In genomic region chr6:113517434-113518080, GRCm38 (mm10) we compare ENCODE assay signal across 24 mouse cellular contexts. TPM values are rescaled to one million over a fixed set of nuclear protein-coding genes. Genes with fewer than 3 reads are reported as not detected.
A peak's percentile ranks its signal among the peaks of the same experiment; 100 is the strongest.
DNase-seq lines count a peak whose midpoint lies in the region; ATAC-seq and TF ChIP-seq lines count a peak whose summit lies in the region.
"Had no signal": no experiment of that assay in that cellular context is flagged by ENCODE, and none has a peak within 500 bp of the region (broad histone marks: within the 10 kb centered on the region; RNA-seq: fewer than 3 reads in every experiment).

No protein-coding gene starts in this region.

- no peak for TF ChIP-seq POLR2A in myocyte (IDR thresholded peaks at IDR 0.05; ENCODE audit: insufficient read length, low read depth)

- no peak for ATAC-seq in heart, postnatal 0 days (ENCODE audit: insufficient read depth, low read depth)
- ATAC-seq in heart, embryonic 12.5 days (ENCODE audit: insufficient number of reproducible peaks, low FRiP score): no peak
- ATAC-seq in common myeloid progenitor, adult 5-6 weeks (replicated peaks; ENCODE audit: low read depth, poor library complexity, severe bottlenecking): peak; percentile 90
- ATAC-seq in midbrain, embryonic 16.5 days: no peak
- ATAC-seq: activated CD4-positive, CD25-positive, alpha-beta regulatory T cell, adult 4 months; forebrain, embryonic 14.5 days; lung, postnatal 0 days; Patski had no signal

- H3K27ac ChIP-seq in heart, postnatal 0 days (ENCODE audit: low read depth): peak overlapping the region; percentile 43; the same call in 1 of the 2 replicates
- H3K27ac ChIP-seq in heart, embryonic 12.5 days (ENCODE audit: poor library complexity, severe bottlenecking): no peak overlapping the region
- no peak overlapping the region for H3K27ac ChIP-seq in midbrain, embryonic 16.5 days (ENCODE audit: low read length)
- H3K27ac ChIP-seq: hindbrain, embryonic 13.5 days; layer of hippocampus, adult 2 months; liver, embryonic 13.5 days; neural tube, embryonic 13.5 days; stomach, embryonic 15.5 days had no signal

- no peaks in the 10 kb centered on the region for H3K9me3 ChIP-seq in heart, postnatal 0 days (replicated peaks; ENCODE audit: control insufficient read depth, low read length)
- peaks cover 8% of the 10 kb centered on the region; the same call in 1 of the 2 replicates for H3K9me3 ChIP-seq in heart, embryonic 12.5 days (replicated peaks)
- no peaks in the 10 kb centered on the region for H3K9me3 ChIP-seq in midbrain, embryonic 16.5 days (replicated peaks; ENCODE audit: control insufficient read depth, low read length, poor library complexity, severe bottlenecking)
- H3K9me3 ChIP-seq: hindbrain, embryonic 13.5 days; liver, embryonic 13.5 days; neural tube, embryonic 13.5 days; stomach, embryonic 15.5 days had no signal

- DNase-seq in heart, postnatal 0 days (ENCODE audit: low spot score): no peak
- DNase-seq in thymus, postnatal 25 days: peak; percentile 55
- DNase-seq in layer of hippocampus, adult 11-12 months (ENCODE audit: low spot score): no peak
- DNase-seq in layer of hippocampus, adult 9-10 months (ENCODE audit: low spot score): no peak
- DNase-seq: adrenal gland, postnatal 14 days; cerebellum, adult 9-11 months; heart, postnatal 10 days; left cerebral cortex, postnatal 4 days; liver, embryonic 13.5 days; right cerebral cortex, postnatal 4 days had no signal

- no peaks in the 10 kb centered on the region for H3K79me2 ChIP-seq in myocyte (ENCODE audit: control insufficient read depth, insufficient read depth)

- peaks cover 94% of the 10 kb centered on the region for H3K36me3 ChIP-seq in heart, postnatal 0 days (replicated peaks; ENCODE audit: control insufficient read depth, insufficient read depth, low read length)
- peaks cover 97% of the 10 kb centered on the region for H3K36me3 ChIP-seq in heart, embryonic 12.5 days
- peaks cover 67% of the 10 kb centered on the region for H3K36me3 ChIP-seq in myocyte (ENCODE audit: control insufficient read depth, insufficient read depth)
- H3K36me3 ChIP-seq in midbrain, embryonic 16.5 days (ENCODE audit: control insufficient read depth, insufficient read depth, low read length): peaks cover 69% of the 10 kb centered on the region

- WGBS in heart, postnatal 0 days: 83% methylated on average over 8 of the region's 8 CpGs
- WGBS in heart, embryonic 12.5 days: 93% methylated on average over 8 of the region's 8 CpGs
- WGBS in midbrain, embryonic 16.5 days: 93% methylated on average over 8 of the region's 8 CpGs

- TF ChIP-seq EP300 in heart, postnatal 0 days (IDR thresholded peaks at IDR 0.05; ENCODE audit: low read depth): no peak

- no peaks in the 10 kb centered on the region for H3K27me3 ChIP-seq in heart, postnatal 0 days (ENCODE audit: control insufficient read depth, insufficient read depth, low read length)
- no peaks in the 10 kb centered on the region for H3K27me3 ChIP-seq in heart, embryonic 12.5 days (replicated peaks)
- no peaks in the 10 kb centered on the region for H3K27me3 ChIP-seq in myocyte (ENCODE audit: control insufficient read depth, insufficient read depth, insufficient read length)
- no peaks in the 10 kb centered on the region for H3K27me3 ChIP-seq in midbrain, embryonic 16.5 days (ENCODE audit: control insufficient read depth, insufficient read depth, low read depth, low read length)
- H3K27me3 ChIP-seq: hindbrain, embryonic 13.5 days; liver, embryonic 13.5 days; neural tube, embryonic 13.5 days; Patski; stomach, embryonic 15.5 days had no signal

- H3K4me2 ChIP-seq in heart, postnatal 0 days (ENCODE audit: low read depth, low read length): no peak overlapping the region
- H3K4me2 ChIP-seq in heart, embryonic 12.5 days: no peak overlapping the region
- no peak overlapping the region for H3K4me2 ChIP-seq in myocyte (ENCODE audit: low read depth)
- no peak overlapping the region for H3K4me2 ChIP-seq in midbrain, embryonic 16.5 days (ENCODE audit: low read length)
- H3K4me2 ChIP-seq: hindbrain, embryonic 13.5 days; liver, embryonic 13.5 days; neural tube, embryonic 13.5 days; stomach, embryonic 15.5 days had no signal

- H3K4me3 ChIP-seq in heart, postnatal 0 days (ENCODE audit: low read depth, low read length): no peak overlapping the region
- no peak overlapping the region for H3K4me3 ChIP-seq in heart, embryonic 12.5 days
- no peak overlapping the region for H3K4me3 ChIP-seq in myocyte
- H3K4me3 ChIP-seq in midbrain, embryonic 16.5 days (ENCODE audit: low read depth, low read length): no peak overlapping the region
- H3K4me3 ChIP-seq: hindbrain, embryonic 13.5 days; layer of hippocampus, adult 2 months; liver, embryonic 13.5 days; neural tube, embryonic 13.5 days; stomach, embryonic 15.5 days had no signal

- H3K9ac ChIP-seq in heart, postnatal 0 days (replicated peaks; ENCODE audit: low read depth, low read length): no peak overlapping the region
- no peak overlapping the region for H3K9ac ChIP-seq in heart, embryonic 12.5 days
- H3K9ac ChIP-seq in midbrain, embryonic 16.5 days (ENCODE audit: low read depth, low read length): no peak overlapping the region
- H3K9ac ChIP-seq: hindbrain, embryonic 13.5 days; liver, embryonic 13.5 days; neural tube, embryonic 13.5 days; stomach, embryonic 15.5 days had no signal

- no peaks in the 10 kb centered on the region for H3K4me1 ChIP-seq in heart, postnatal 0 days (ENCODE audit: control insufficient read depth, insufficient read depth)
- no peaks in the 10 kb centered on the region for H3K4me1 ChIP-seq in heart, embryonic 12.5 days (replicated peaks)
- H3K4me1 ChIP-seq in midbrain, embryonic 16.5 days (ENCODE audit: control insufficient read depth, insufficient read depth, low read length): no peaks in the 10 kb centered on the region
- H3K4me1 ChIP-seq: hindbrain, embryonic 13.5 days; neural tube, embryonic 13.5 days; stomach, embryonic 15.5 days had no signal

- no peak for TF ChIP-seq CTCF in heart, postnatal 0 days (IDR thresholded peaks at IDR 0.05; ENCODE audit: low read depth)

- H3ac ChIP-seq in myocyte (ENCODE audit: control insufficient read depth, insufficient read length): no peak overlapping the region

TF ChIP-seq in myocyte, 11 proteins besides CTCF, POLR2A, EP300 and RAD21 (continues in another document):
- no peak for TF ChIP-seq TCF3 (IDR thresholded peaks at IDR 0.05; ENCODE audit: insufficient read length, low read depth)
- no peak for TF ChIP-seq REST (IDR thresholded peaks at IDR 0.05; ENCODE audit: insufficient read depth, insufficient read length)
- TF ChIP-seq SRF (IDR thresholded peaks at IDR 0.05; ENCODE audit: control insufficient read depth, insufficient read length, low read depth): no peak
- peak in 2 of 3 experiments; percentile 50 to 71 for TF ChIP-seq MYOG (IDR thresholded peaks at IDR 0.05; ENCODE audit: control insufficient read depth in 1 of 3, insufficient read depth in 1 of 3, insufficient read length in 2 of 3, low read depth in 2 of 3)
- TF ChIP-seq CEBPB (IDR thresholded peaks at IDR 0.05; ENCODE audit: insufficient read depth, poor library complexity, severe bottlenecking): no peak
- TF ChIP-seq POLR2AphosphoS2 (IDR thresholded peaks at IDR 0.05; ENCODE audit: insufficient read length, low read depth): no peak
- peak in 2 of 3 experiments; percentile 64 to 82 for TF ChIP-seq MYOD1 (IDR thresholded peaks at IDR 0.05; ENCODE audit: control insufficient read depth in 1 of 3, insufficient read length in 2 of 3, low read depth in 2 of 3)
- no peak for TF ChIP-seq MAX (IDR thresholded peaks at IDR 0.05; ENCODE audit: low read depth)

RNA-seq across cellular contexts. Expression of gene Emc3, which starts 13.9 kb away (rescaled TPM):
- 68.9 and 78.3 TPM in 2 replicates for total RNA-seq in heart, postnatal 0 days (2014; rRNA removed; ENCODE audit: low replicate concordance)
- polyA plus RNA-seq in heart, postnatal 0 days (2015; fragmentation: Nextera tagmentation; extraction: Ambion mirVana): 79.4 and 82.9 TPM in 2 replicates
- 86.9 and 89.1 TPM in 2 replicates for polyA plus RNA-seq in heart, embryonic 12.5 days (2016; fragmentation: Nextera tagmentation; extraction: Ambion mirVana)
- 31.3 and 40.9 TPM in 2 replicates for total RNA-seq in common myeloid progenitor, adult 5-6 weeks (2017)
- 86.5 TPM for polyA plus RNA-seq in myocyte (2012; fragmentation: generic; extraction: Trizol)
- polyA plus RNA-seq in midbrain, embryonic 16.5 days (2015; fragmentation: Nextera tagmentation; extraction: Ambion mirVana): 112 and 116 TPM in 2 replicates

RNA-seq across cellular contexts. Expression of gene Fancd2, which starts 13.9 kb away (rescaled TPM):
- 9.0 and 14.5 TPM in 2 replicates for total RNA-seq in heart, postnatal 0 days (2014; rRNA removed; ENCODE audit: low replicate concordance)
- polyA plus RNA-seq in heart, postnatal 0 days (2015; fragmentation: Nextera tagmentation; extraction: Ambion mirVana): 1.9 and 2.4 TPM in 2 replicates
- 10.9 and 12.1 TPM in 2 replicates for polyA plus RNA-seq in heart, embryonic 12.5 days (2016; fragmentation: Nextera tagmentation; extraction: Ambion mirVana)
- total RNA-seq in common myeloid progenitor, adult 5-6 weeks (2017): 21.1 and 31.8 TPM in 2 replicates
- 2.3 TPM for polyA plus RNA-seq in myocyte (2012; fragmentation: generic; extraction: Trizol)
- polyA plus RNA-seq in midbrain, embryonic 16.5 days (2015; fragmentation: Nextera tagmentation; extraction: Ambion mirVana): 1.4 and 1.8 TPM in 2 replicates

RNA-seq across cellular contexts. Expression of gene Prrt3, which starts 15.8 kb away (rescaled TPM):
- total RNA-seq in heart, postnatal 0 days (2014; rRNA removed; ENCODE audit: low replicate concordance): not detected in 2 replicates
- polyA plus RNA-seq in heart, postnatal 0 days (2015; fragmentation: Nextera tagmentation; extraction: Ambion mirVana): 0.07 and 0.20 TPM in 2 replicates
- polyA plus RNA-seq in heart, embryonic 12.5 days (2016; fragmentation: Nextera tagmentation; extraction: Ambion mirVana): 0.28 and 0.40 TPM in 2 replicates
- not detected in 2 replicates for total RNA-seq in common myeloid progenitor, adult 5-6 weeks (2017)
- polyA plus RNA-seq in myocyte (2012; fragmentation: generic; extraction: Trizol): 0.22 TPM
- polyA plus RNA-seq in midbrain, embryonic 16.5 days (2015; fragmentation: Nextera tagmentation; extraction: Ambion mirVana): 13.5 and 14.4 TPM in 2 replicates
- total RNA-seq: heart, postnatal 10 days; monocyte, adult 5-6 weeks had no signal
- polyA plus RNA-seq: gonadal fat pad, adult 2 months had no signal

RNA-seq across cellular contexts. Expression of gene Creld1, which starts 34.5 kb away (rescaled TPM):
- total RNA-seq in heart, postnatal 0 days (2014; rRNA removed; ENCODE audit: low replicate concordance): 27.1 and 34.5 TPM in 2 replicates
- 27.5 and 32.1 TPM in 2 replicates for polyA plus RNA-seq in heart, postnatal 0 days (2015; fragmentation: Nextera tagmentation; extraction: Ambion mirVana)
- polyA plus RNA-seq in heart, embryonic 12.5 days (2016; fragmentation: Nextera tagmentation; extraction: Ambion mirVana): 42.7 and 46.9 TPM in 2 replicates
- total RNA-seq in common myeloid progenitor, adult 5-6 weeks (2017): 4.1 and 9.4 TPM in 2 replicates
- 78.2 TPM for polyA plus RNA-seq in myocyte (2012; fragmentation: generic; extraction: Trizol)
- 77.7 and 80.5 TPM in 2 replicates for polyA plus RNA-seq in midbrain, embryonic 16.5 days (2015; fragmentation: Nextera tagmentation; extraction: Ambion mirVana)

RNA-seq across cellular contexts. Expression of gene Il17rc, which starts 46.3 kb away (rescaled TPM):
- 20.3 and 22.1 TPM in 2 replicates for total RNA-seq in heart, postnatal 0 days (2014; rRNA removed; ENCODE audit: low replicate concordance)
- 11.6 and 12.1 TPM in 2 replicates for polyA plus RNA-seq in heart, postnatal 0 days (2015; fragmentation: Nextera tagmentation; extraction: Ambion mirVana)
- polyA plus RNA-seq in heart, embryonic 12.5 days (2016; fragmentation: Nextera tagmentation; extraction: Ambion mirVana): 4.5 and 4.7 TPM in 2 replicates
- 0.09 and 0.44 TPM in 2 replicates for total RNA-seq in common myeloid progenitor, adult 5-6 weeks (2017)
- 73.0 TPM for polyA plus RNA-seq in myocyte (2012; fragmentation: generic; extraction: Trizol)
- 2.7 and 4.3 TPM in 2 replicates for polyA plus RNA-seq in midbrain, embryonic 16.5 days (2015; fragmentation: Nextera tagmentation; extraction: Ambion mirVana)
- total RNA-seq: monocyte, adult 5-6 weeks had no signal
- polyA plus RNA-seq: activated CD4-positive, CD25-positive, alpha-beta regulatory T cell, adult 4 months had no signal

Comparison
In these comparisons a context has a peak if more than half of its experiments do, and no peak if none do; other contexts are left out.
1. RNA of gene Prrt3, which starts 15.8 kb away (polyA plus RNA-seq): 13.5 to 14.4 TPM in midbrain, embryonic 16.5 days; 0.28 to 0.40 TPM in heart, embryonic 12.5 days, 0.22 TPM in myocyte (single experiment) and 0.07 to 0.20 TPM in heart, postnatal 0 days; every median in the first group is over 10 times any median in the second.